Mouse (Mus musculus): Measurements from ENCODE around the gene Ptgr2. TPM values are rescaled to one million over a fixed set of nuclear protein-coding genes. Genes with fewer than 3 reads are reported as not detected.
A peak's percentile ranks its signal among the peaks of the same experiment; 100 is the strongest.
"Not testable (repeated sequence)": the region's sequence is repeated elsewhere in the genome, so short reads cannot be mapped to it uniquely, and the experiment has no call there.

Gene Ptgr2
- polyA plus RNA-seq (2015; fragmentation: Nextera tagmentation; extraction: Ambion mirVana), result 21.8 and 25.9 TPM in 2 replicates

- peak within 1 kb of the TSS; percentile 68 for H3K4me2 ChIP-seq
- peak within 1 kb of the TSS; percentile 47 for H3K9ac ChIP-seq
- WGBS, result under 1% methylated on average over 39 of the region's 39 CpGs
- 0 out of 2 replicates have a peak, but pooled peaks cover 6% of the 10 kb centered on the region for H3K4me1 ChIP-seq
- peak within 1 kb of the TSS; percentile 41 for H3K27ac ChIP-seq
- peak within 1 kb of the TSS; percentile 49 for H3K4me3 ChIP-seq
- H3K36me3 ChIP-seq, result no peaks in the 10 kb centered on the region
- H3K27me3 ChIP-seq, result no peaks in the 10 kb centered on the region
- H3K9me3 ChIP-seq, result no peaks in the 10 kb centered on the region
- ATAC-seq (ENCODE audit: borderline replicate concordance, extremely low read depth, low FRiP score, low TSS enrichment), result peak; percentile 94
These were observed at the start of gene Ptgr2 for GRCm38 (mm10) chr12:84284885-84285592. TSS of gene Ptgr2 (plus strand) at chr12:84285232.

DNA sequence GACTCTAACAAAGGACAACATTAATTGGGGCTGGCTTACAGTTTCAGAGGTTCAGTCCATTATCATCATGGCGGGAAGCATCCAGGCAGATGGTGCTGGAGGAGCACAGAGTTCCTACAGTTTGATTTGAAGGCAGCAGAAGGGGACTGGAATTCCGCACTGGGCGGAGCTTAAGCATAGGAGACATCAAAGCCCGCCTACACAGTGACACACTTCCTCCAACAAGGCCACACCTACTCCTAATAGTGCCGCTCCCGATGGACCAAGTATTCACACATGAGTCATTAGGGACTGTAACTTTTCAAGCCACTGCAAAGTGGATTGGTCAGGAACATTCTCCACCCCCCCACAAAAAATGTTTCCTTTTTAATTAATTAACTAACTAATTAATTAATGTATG lies 49.5 kb upstream of the Ptgr2 start:
- Histone ChIP-seq H3K27me3 (no peaks in the 10 kb centered on the region), H3K4me3 (no peak overlapping the region), H3K9ac (no peak overlapping the region), H3K4me1 (no peaks in the 10 kb centered on the region), H3K4me2 (no peak overlapping the region), H3K9me3 (no peaks in the 10 kb centered on the region), H3K36me3 (no peaks in the 10 kb centered on the region), H3K27ac (no peak overlapping the region)
- ATAC-seq (ENCODE audit: borderline replicate concordance, extremely low read depth, low FRiP score, low TSS enrichment), result no peak
- WGBS, result 93% methylated on average over 6 of the region's 6 CpGs

DNA sequence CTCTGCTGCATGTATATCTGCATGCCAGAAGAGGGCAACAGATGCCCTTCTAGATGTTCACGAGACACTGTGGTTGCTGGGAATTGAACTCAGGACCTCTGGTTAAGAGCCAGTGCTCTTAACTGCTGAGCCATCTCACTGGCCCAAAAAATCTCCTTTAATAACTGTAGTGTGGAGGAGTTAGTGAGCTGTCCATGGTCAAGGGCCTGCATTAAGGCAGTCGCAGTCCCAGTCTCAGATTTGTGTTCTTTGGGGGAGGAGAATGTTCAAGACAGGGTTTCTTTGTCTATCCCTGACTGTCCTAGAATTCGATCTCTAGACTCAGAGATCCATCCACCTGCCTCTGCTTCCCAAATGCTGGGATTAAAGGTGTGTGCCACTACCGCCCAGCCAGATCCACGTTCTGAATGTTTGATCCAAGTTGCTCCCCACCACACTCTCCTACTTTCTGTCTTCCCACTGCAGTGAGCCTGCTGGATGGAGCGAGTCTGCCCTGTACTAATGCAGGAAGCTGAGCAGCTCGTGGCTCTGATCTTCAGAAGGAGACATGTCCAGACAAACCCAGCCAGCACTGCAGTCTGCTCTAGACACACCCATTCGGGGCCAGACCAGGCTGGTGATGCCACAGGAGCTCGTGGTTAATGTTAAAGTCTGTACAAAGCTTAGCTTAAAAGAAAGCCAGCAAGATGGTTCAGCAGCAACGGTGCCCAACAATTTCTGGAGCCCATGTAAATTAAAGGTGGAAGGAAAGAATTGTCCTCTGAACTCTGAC lies 48.9 kb upstream of the Ptgr2 start:
- no peak for ATAC-seq (ENCODE audit: borderline replicate concordance, extremely low read depth, low FRiP score, low TSS enrichment)
- Histone ChIP-seq H3K4me3 (no peak overlapping the region), H3K9me3 (no peaks in the 10 kb centered on the region), H3K4me1 (no peaks in the 10 kb centered on the region), H3K4me2 (no peak overlapping the region), H3K27ac (no peak overlapping the region), H3K9ac (no peak overlapping the region), H3K36me3 (no peaks in the 10 kb centered on the region), H3K27me3 (no peaks in the 10 kb centered on the region)
- WGBS, result 77% methylated on average over 10 of the region's 10 CpGs

GRCm38 (mm10) chr12:84237036-84237435 lies 48.0 kb upstream of the Ptgr2 start:
- H3K4me1 ChIP-seq; H3K4me2 ChIP-seq; H3K9me3 ChIP-seq; H3K9ac ChIP-seq; ATAC-seq (ENCODE audit: borderline replicate concordance, extremely low read depth, low FRiP score, low TSS enrichment); H3K4me3 ChIP-seq; H3K27me3 ChIP-seq; H3K27ac ChIP-seq; H3K36me3 ChIP-seq: not testable (repeated sequence)
- 81% methylated on average over 5 of the region's 5 CpGs for WGBS

GRCm38 (mm10) chr12:84243076-84243770 lies 41.8 kb upstream of the Ptgr2 start:
- Histone ChIP-seq H3K9ac (no peak overlapping the region), H3K9me3 (no peaks in the 10 kb centered on the region), H3K36me3 (no peaks in the 10 kb centered on the region), H3K27ac (no peak overlapping the region), H3K4me1 (no peaks in the 10 kb centered on the region), H3K4me2 (no peak overlapping the region), H3K27me3 (no peaks in the 10 kb centered on the region), H3K4me3 (no peak overlapping the region)
- ATAC-seq (ENCODE audit: borderline replicate concordance, extremely low read depth, low FRiP score, low TSS enrichment), result no peak
- WGBS, result 65% methylated on average over 7 of the region's 7 CpGs

DNA sequence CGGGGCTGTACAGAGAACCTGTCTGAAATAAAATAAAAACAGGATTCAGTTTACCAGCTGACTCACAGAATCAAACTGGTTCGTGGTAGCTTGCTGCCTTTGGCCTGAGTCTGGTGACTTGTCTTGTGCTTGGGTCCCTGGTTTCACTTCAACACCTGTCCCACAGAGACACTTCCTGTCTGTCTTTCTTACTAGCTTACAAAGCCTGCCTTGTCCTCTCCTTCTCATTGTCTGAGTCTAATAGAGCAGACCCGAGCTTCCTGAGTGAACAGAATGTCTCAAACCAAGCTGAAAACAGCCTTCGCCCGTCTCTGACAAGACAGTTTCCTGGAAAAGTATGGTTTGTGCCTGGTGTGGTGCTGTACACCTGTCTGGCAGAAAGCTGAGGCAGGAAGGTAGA lies 39.3 kb upstream of the Ptgr2 start:
- H3K9ac ChIP-seq, result no peak overlapping the region
- WGBS, result 59% methylated on average over 5 of the region's 5 CpGs
- no peak overlapping the region for H3K27ac ChIP-seq

DNA sequence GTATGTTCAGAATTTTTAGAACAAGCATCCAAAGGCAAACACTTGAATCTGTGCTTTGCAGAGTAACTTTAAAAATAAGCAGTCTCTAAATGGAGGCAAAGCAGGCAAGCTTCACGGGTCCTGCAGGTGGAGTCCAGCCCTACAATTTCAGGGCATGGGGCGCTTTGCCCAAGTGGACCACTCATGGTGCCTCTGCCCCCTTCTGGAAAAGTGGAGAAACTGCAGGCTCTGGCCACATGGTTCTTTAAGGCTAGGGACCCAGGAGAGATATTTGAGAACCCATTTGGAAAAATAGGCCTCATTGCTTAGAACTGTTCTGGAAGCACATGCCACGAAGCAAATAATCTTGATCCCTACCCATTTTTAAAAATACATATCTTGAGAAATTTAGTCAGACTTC lies 35.8 kb upstream of the Ptgr2 start:
- no peak for ATAC-seq (ENCODE audit: borderline replicate concordance, extremely low read depth, low FRiP score, low TSS enrichment)
- no peaks in the 10 kb centered on the region for H3K27me3 ChIP-seq
- no peaks in the 10 kb centered on the region for H3K4me1 ChIP-seq
- no peak overlapping the region for H3K9ac ChIP-seq
- H3K4me3 ChIP-seq, result no peak overlapping the region
- H3K9me3 ChIP-seq, result no peaks in the 10 kb centered on the region
- H3K4me2 ChIP-seq, result no peak overlapping the region
- H3K27ac ChIP-seq, result no peak overlapping the region
- H3K36me3 ChIP-seq, result no peaks in the 10 kb centered on the region
- WGBS, result 11% methylated on average over 3 of the region's 3 CpGs

More for the DNA sequence above, 39.3 kb upstream of the Ptgr2 start:
- no peaks in the 10 kb centered on the region for H3K27me3 ChIP-seq
- no peak overlapping the region for H3K4me2 ChIP-seq
- no peaks in the 10 kb centered on the region for H3K9me3 ChIP-seq
- no peaks in the 10 kb centered on the region for H3K36me3 ChIP-seq
- H3K4me1 ChIP-seq, result no peaks in the 10 kb centered on the region
- ATAC-seq (ENCODE audit: borderline replicate concordance, extremely low read depth, low FRiP score, low TSS enrichment), result no peak
- H3K4me3 ChIP-seq, result no peak overlapping the region

DNA sequence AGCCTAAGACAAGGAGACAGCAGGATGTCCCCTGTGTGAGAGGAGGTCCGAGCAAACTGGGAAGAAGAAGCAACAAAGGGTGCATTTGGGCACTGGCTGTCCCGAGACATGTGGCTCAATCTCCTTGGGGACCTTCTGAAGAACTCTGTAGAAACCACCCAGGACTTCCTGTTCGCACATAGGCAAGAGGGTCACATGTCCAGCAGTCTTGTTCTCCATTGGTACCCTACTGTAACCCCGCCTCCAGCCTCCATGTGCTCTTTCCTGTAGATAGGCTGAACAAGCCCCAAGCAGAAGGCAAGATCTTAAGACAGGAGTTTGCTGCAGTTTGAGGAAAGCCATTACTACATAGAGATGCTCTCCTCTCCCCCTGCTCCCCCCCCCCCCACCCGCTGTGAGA lies 32.2 kb upstream of the Ptgr2 start:
- 80% methylated on average over 5 of the region's 5 CpGs for WGBS
- Histone ChIP-seq H3K9me3 (no peaks in the 10 kb centered on the region), H3K4me1 (no peaks in the 10 kb centered on the region), H3K4me2 (no peak overlapping the region), H3K4me3 (no peak overlapping the region), H3K27me3 (no peaks in the 10 kb centered on the region), H3K36me3 (no peaks in the 10 kb centered on the region), H3K27ac (no peak overlapping the region), H3K9ac (no peak overlapping the region)
- ATAC-seq (ENCODE audit: borderline replicate concordance, extremely low read depth, low FRiP score, low TSS enrichment), result no peak

DNA sequence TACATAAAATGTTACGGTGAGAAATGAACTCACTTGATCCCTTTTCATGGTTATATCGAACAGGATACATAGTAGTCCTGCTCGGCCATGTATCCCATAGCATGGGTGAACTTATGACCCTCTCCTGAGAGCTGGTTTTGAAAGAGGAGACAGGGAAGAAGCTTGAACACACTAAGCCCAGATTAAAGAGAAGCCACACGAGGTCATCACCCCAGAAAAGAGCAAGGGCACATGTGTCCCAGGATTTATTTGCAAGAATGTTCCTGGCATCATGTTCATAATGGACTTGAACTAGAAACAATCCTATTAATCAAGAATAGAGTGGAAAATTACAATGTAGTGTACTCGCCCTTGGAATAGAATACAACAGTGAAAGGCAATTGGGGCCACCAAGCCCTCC lies 30.1 kb upstream of the Ptgr2 start:
- Histone ChIP-seq H3K9ac (no peak overlapping the region), H3K9me3 (no peaks in the 10 kb centered on the region), H3K4me1 (no peaks in the 10 kb centered on the region)

DNA sequence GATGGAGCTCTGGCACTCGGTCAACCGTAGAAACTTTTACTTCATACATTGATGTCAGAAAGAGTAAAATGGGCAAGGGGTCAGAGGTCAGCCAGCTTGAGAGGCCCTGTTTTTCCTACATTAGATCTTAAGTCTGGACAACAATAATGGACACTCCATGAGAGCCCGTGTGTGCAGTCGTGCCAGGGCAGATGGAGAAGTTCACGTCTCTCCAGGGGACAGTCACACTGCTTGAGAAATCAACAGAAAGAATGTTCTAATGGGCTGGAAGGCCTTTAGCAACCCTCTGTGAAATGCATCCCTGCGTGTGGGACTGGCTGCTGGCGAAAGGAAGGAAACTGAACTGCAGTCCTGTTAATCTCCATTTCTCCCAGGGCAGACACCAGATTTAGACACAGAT lies 24.7 kb upstream of the Ptgr2 start:
- Histone ChIP-seq H3K27ac (no peak overlapping the region), H3K4me3 (no peak overlapping the region), H3K36me3 (no peaks in the 10 kb centered on the region), H3K27me3 (no peaks in the 10 kb centered on the region), H3K9ac (no peak overlapping the region), H3K9me3 (no peaks in the 10 kb centered on the region), H3K4me1 (no peaks in the 10 kb centered on the region), H3K4me2 (no peak overlapping the region)
- 56% methylated on average over 7 of the region's 7 CpGs for WGBS
- no peak for ATAC-seq (ENCODE audit: borderline replicate concordance, extremely low read depth, low FRiP score, low TSS enrichment)

More for the DNA sequence above, 30.1 kb upstream of the Ptgr2 start:
- no peak overlapping the region for H3K4me2 ChIP-seq
- no peaks in the 10 kb centered on the region for H3K36me3 ChIP-seq
- no peak overlapping the region for H3K27ac ChIP-seq
- H3K27me3 ChIP-seq, result no peaks in the 10 kb centered on the region
- 73% methylated on average over 5 of the region's 5 CpGs for WGBS
- no peak overlapping the region for H3K4me3 ChIP-seq
- ATAC-seq (ENCODE audit: borderline replicate concordance, extremely low read depth, low FRiP score, low TSS enrichment), result no peak

DNA sequence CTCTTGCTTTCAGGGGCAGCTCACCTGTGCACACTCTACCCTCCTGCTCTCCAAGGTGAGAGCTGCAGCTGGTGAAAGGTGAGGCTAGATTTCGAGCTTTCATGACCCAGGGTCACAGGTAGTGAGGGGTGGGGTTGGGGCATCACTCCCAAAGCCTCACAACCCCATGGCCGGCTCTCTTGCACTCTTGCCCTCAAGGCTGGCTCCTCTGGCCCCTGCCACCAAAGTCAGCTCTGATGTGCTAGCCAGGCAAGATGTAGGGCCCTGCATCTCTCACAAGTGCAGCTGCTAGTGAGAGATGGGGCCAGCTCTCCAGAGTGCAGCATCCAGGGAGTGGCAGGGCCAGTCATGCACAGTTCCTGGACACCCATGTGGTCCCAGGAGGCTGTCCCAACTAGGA lies 17.8 kb upstream of the Ptgr2 start:
- H3K4me3 ChIP-seq, result no peak overlapping the region
- no peaks in the 10 kb centered on the region for H3K4me1 ChIP-seq
- H3K9me3 ChIP-seq, result no peaks in the 10 kb centered on the region
- no peaks in the 10 kb centered on the region for H3K36me3 ChIP-seq
- ATAC-seq (ENCODE audit: borderline replicate concordance, extremely low read depth, low FRiP score, low TSS enrichment), result no peak
- WGBS, result 42% methylated on average over 2 of the region's 2 CpGs
- no peak overlapping the region for H3K4me2 ChIP-seq
- H3K27ac ChIP-seq, result no peak overlapping the region
- no peak overlapping the region for H3K9ac ChIP-seq
- H3K27me3 ChIP-seq, result no peaks in the 10 kb centered on the region

GRCm38 (mm10) chr12:84273366-84273765 lies 11.7 kb upstream of the Ptgr2 start:
- 59% methylated on average over 5 of the region's 5 CpGs for WGBS
- Histone ChIP-seq H3K4me3 (no peak overlapping the region), H3K27ac (no peak overlapping the region), H3K4me2 (no peak overlapping the region), H3K9me3 (no peaks in the 10 kb centered on the region), H3K4me1 (no peaks in the 10 kb centered on the region), H3K9ac (no peak overlapping the region), H3K27me3 (no peaks in the 10 kb centered on the region), H3K36me3 (no peaks in the 10 kb centered on the region)
- ATAC-seq (ENCODE audit: borderline replicate concordance, extremely low read depth, low FRiP score, low TSS enrichment), result no peak
